Mouse (Mus musculus) right cerebral cortex, postnatal 25 days (tissue): ENCODE measurements at regions not wholly inside any gene's neighbourhood (a gene's known extent, or its start where the extent isn't known, plus 50 kb on each side); places are given as distances from the start of the nearest gene placed in this dataset.

Source experiments
- DNase-seq: peaks from one replicate; pipeline ENCODE4 v3.0.0; 2022

GRCm38 (mm10) chr4:33696969-33697368, 227.4 kb upstream of the Cnr1 start:
- peak; percentile 48 for DNase-seq

GRCm38 (mm10) chr4:33702028-33702666, 222.2 kb upstream of the Cnr1 start:
- DNase-seq = no peak

DNA sequence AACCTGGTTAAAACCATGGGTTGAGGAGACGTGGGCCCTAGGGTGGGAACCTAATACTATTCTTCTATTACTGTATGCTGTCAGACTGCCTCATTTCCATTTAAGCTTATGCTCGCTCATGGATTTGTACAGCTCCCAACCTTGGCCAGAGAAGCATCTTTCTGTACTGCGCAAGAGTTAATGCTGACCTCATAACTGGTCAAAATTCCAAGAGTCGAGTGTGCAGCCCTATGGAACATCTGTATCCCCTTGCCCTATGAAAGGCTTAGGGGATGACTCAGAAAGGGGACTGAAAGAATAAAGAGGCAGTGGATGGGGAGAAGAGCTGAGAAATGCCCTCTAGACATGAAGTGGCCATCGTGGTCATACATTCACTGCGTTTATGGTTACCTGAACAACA, 218.7 kb upstream of the Cnr1 start:
- no peak for DNase-seq

GRCm38 (mm10) chr4:33706785-33707184, 217.6 kb upstream of the Cnr1 start:
- DNase-seq = no peak

GRCm38 (mm10) chr4:33716475-33717117, 207.8 kb upstream of the Cnr1 start:
- no peak for DNase-seq

- peak; percentile 36 for DNase-seq
Measured at GRCm38 (mm10) chr4:33720972-33721371, 203.4 kb upstream of the Cnr1 start.

- DNase-seq = no peak
Measured at GRCm38 (mm10) chr4:33721971-33722370, 202.4 kb upstream of the Cnr1 start.

DNA sequence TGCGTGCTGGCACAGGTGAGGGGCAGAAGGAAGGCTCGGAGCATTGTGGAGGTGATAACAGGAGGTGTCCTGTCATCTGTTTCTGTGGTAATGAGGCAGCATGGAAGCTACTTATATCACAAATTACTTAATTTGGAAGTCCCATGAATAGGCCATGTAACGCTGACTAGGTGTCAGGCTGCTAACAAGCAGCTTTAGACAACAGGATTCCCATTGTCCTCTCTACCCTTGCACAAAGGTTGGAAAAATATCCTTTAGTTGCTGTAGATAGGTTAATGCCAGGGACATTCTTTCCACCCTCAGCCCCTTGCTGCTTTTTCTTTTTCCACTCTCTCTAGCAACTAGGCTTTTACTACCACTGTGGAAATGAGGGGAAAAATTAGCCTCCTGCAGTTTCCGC, 192.6 kb upstream of the Cnr1 start:
- no peak for DNase-seq

GRCm38 (mm10) chr4:33734923-33735322, 189.5 kb upstream of the Cnr1 start:
- no peak for DNase-seq

GRCm38 (mm10) chr4:33735442-33735966, 188.9 kb upstream of the Cnr1 start:
- peak; percentile 26 for DNase-seq

DNA sequence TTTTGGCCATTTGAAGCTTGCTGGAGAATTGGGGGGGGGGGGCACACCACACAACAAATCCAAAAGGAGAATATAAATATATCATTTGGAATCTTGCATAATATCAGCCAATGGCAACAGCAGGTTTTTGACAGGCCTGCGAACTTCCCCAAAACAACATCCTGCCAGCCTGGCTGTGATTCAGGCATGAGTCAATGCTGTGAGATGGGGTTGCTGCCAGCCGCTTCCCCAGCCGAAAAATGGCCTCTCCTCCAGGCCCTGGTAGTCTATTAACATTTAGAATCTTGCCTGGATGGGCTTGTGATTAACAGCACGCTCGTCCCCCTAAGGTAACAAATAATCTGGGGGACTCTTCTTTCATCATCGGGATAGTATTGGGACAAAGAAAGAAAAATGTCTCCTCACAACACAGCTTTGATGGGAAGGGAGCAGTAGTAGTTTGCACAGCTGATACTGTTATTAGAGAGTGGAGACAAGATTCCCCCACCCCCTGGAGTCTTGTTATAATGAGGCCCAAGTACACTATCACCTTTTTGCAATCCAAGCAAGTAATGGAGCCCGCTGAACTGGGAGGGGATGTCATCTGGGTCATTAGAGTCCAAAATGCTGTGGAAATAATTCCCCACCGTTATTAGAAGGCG, 188.2 kb upstream of the Cnr1 start:
- peak; percentile 78 for DNase-seq

DNA sequence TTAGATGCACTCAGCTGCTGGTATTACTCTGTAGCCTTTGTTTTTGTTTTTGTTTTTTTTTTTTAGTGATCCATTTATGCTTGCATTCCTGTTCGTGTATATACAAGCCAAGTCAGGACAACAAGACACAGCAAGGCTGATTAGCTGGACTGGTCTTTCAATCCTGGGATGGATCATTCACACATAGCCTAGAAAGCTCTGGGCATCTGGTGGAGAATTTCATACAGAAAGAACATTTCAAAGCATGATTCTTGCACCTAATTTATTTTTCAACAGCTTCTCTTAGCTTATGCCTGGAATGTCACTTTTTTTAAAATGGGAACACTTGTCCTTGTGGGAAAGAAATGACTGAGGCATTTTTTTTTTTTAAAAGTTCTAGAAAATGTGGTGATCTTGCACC, 187.1 kb upstream of the Cnr1 start:
- DNase-seq = no peak

DNA sequence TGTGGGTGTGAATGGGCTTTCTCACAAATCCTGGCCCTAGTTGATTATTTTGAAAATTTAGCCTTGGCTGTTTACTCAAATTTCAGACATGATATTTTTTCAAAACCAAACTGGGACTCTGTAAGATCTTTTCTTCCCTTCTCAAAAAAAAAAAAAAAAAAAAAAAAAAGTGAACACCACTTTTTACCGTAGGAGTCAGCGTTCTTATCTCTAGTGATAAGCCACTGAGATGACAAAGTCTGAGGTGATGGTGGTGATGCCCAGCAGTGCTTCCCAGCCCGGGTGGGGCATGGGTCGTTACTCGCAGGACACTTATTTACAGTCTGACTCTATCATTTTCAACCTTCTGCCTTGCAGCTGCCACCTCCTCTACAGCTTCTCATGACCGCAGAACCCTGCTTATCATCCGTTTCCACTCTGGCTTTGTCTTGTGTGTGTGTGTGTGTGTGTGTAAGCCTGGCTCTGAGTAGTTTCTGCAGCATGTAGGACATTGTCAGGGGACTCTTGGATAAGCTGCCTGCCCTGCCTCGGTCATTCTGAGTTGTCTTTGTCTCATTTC, 186.5 kb upstream of the Cnr1 start:
- DNase-seq = no peak

DNA sequence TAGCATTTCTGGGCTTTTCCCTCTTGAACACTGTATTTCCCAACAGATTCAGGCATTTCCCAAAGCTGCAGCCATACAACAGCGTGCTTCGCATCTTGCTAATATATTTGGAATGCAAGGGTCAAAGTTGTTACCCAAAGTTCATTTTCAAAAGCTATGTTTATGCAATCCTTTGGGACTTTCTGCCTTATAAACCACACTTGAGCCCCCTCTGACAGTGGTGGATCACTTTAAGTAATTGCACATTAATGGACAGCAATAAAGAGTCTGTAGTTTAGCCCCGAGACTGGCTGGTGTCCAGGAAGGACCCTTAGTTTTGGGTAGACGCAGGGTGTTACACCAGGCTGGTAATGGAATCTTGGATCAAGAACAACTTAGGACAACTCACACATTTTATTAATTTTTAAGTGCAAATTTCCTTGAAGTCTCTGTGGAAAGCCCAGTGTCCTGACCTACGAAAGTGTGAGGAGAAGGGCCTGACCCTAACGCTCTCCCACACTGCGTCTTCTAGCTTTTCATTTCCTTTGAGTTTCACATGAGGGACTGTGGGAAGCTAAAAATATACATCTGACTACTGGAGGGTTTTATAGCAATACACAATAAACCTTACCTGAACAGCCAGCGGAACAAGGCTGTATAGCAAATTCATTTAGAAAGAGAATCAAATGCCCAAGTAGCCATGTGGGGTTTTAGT, 185.0 kb upstream of the Cnr1 start:
- no peak for DNase-seq

GRCm38 (mm10) chr4:33740982-33741381, 183.4 kb upstream of the Cnr1 start:
- DNase-seq = no peak

GRCm38 (mm10) chr4:33745180-33745579, 179.2 kb upstream of the Cnr1 start:
- no peak for DNase-seq

GRCm38 (mm10) chr4:33747316-33747895, 177.0 kb upstream of the Cnr1 start:
- no peak for DNase-seq

DNA sequence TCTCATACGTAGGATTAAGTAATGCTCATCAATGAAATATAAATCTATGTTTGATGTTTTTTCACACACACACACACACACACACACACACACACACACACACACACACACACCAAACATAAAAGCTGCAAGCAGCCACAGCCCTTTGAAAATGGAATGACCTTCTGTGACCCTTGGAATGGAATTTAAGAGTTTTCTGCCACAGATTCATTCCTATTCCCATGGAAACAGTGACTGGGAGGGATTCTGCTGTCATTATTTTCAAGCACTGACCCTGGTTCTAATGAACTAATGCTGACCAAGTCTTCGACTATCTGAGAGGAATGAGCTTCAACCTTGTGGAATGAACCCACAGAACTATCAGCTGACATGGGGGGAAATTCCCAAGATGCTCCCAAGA, 156.7 kb upstream of the Cnr1 start:
- no peak for DNase-seq

DNA sequence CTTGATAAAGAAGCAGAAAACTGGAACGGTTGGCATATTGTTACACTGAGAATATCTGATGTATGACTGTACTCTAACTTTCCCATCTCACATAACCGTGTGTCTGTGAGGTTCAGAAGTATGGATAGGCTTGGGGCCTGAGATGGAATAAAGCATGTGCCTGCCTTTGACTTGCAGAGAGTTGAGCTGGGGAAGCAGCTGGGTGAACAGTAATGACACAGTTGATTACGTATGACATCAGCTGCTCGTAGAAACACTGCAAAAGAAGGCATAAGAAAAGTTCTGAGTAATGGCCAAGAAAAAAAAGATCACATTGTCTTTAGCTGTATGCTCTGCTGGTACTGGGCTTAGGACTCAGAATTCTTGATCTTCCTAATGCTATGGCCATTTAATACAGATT, 138.4 kb upstream of the Cnr1 start:
- no peak for DNase-seq

DNA sequence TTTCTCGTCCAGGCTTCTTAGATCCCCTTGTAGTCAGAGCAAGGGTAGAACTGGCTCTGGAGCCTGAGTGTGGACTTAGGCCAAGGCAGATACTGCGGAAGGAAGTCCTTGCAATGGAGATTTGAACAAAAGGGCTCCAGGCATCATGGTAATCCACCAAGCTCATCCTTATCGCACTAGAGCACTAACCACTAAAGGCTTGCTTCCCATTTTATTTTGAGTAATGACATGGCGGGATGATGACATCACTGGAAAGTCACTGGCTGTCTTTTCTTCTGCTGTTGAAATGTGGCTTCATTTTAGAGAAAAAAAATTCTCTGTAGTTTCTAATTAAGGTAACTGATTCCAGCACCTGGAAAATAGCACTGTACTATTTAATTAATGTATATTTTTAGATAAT, 137.4 kb upstream of the Cnr1 start:
- DNase-seq = no peak

- no peak for DNase-seq
Measured at GRCm38 (mm10) chr4:33793398-33793797, 131.0 kb upstream of the Cnr1 start.

GRCm38 (mm10) chr4:33795461-33795860, 128.9 kb upstream of the Cnr1 start:
- DNase-seq = peak; percentile 28

- peak; percentile 26 for DNase-seq
Measured at GRCm38 (mm10) chr4:33797964-33798363, 126.4 kb upstream of the Cnr1 start.
